Mouse (Mus musculus): ENCODE data around the gene 6030408B16Rik. TPM values are rescaled to one million over a fixed set of nuclear protein-coding genes. Genes with fewer than 3 reads are reported as not detected.
A peak's percentile ranks its signal among the peaks of the same experiment; 100 is the strongest.
"Not testable (repeated sequence)": the region's sequence is repeated elsewhere in the genome, so short reads cannot be mapped to it uniquely, and the experiment has no call there.

6030408B16Rik gene
- polyA plus RNA-seq, 1 experiment from 2014 or later: 4.4 TPM

- Histone ChIP-seq H3K9ac (ENCODE audit: low read depth, low read length) (no peak overlapping the region), H3K4me1 (ENCODE audit: control insufficient read depth, insufficient read depth, low read length) (peaks cover 26% of the 10 kb centered on the region), H3K27me3 (replicated peaks; ENCODE audit: control insufficient read depth, insufficient read depth, low read length) (no peaks in the 10 kb centered on the region), H3K36me3 (ENCODE audit: control insufficient read depth, insufficient read depth, low read length) (no peaks in the 10 kb centered on the region), H3K4me3 (ENCODE audit: low read length) (no peak overlapping the region), H3K27ac (ENCODE audit: low read length) (no peak overlapping the region), H3K4me2 (ENCODE audit: low read depth, low read length) (no peak overlapping the region), H3K9me3 (ENCODE audit: control insufficient read depth, low read length) (no peaks in the 10 kb centered on the region)
- ATAC-seq: no peak
- WGBS: 93% methylated on average over 5 of the region's 5 CpGs
These were observed 30.5 kb downstream of the 6030408B16Rik start for GRCm38 (mm10) chr15:101323511-101323910.

GRCm38 (mm10) chr15:101324409-101324808 lies 31.4 kb downstream of the 6030408B16Rik start:
- not testable (repeated sequence) for H3K27ac ChIP-seq (ENCODE audit: low read length); H3K9me3 ChIP-seq (ENCODE audit: control insufficient read depth, low read length); ATAC-seq; H3K9ac ChIP-seq (ENCODE audit: low read depth, low read length); H3K4me2 ChIP-seq (ENCODE audit: low read depth, low read length); H3K36me3 ChIP-seq (ENCODE audit: control insufficient read depth, insufficient read depth, low read length); H3K27me3 ChIP-seq (replicated peaks; ENCODE audit: control insufficient read depth, insufficient read depth, low read length); H3K4me3 ChIP-seq (ENCODE audit: low read length)
- H3K4me1 ChIP-seq (ENCODE audit: control insufficient read depth, insufficient read depth, low read length): peaks cover 31% of the 10 kb centered on the region

- WGBS: 40% methylated on average over 10 of the region's 10 CpGs
These were observed 33.1 kb downstream of the 6030408B16Rik start for GRCm38 (mm10) chr15:101325991-101326534.

GRCm38 (mm10) chr15:101327282-101327681 lies 34.3 kb downstream of the 6030408B16Rik start:
- H3K27me3 ChIP-seq (replicated peaks; ENCODE audit: control insufficient read depth, insufficient read depth, low read length): no peaks in the 10 kb centered on the region
- no peaks in the 10 kb centered on the region for H3K36me3 ChIP-seq (ENCODE audit: control insufficient read depth, insufficient read depth, low read length)
- H3K27ac ChIP-seq (ENCODE audit: low read length): no peak overlapping the region
- H3K9ac ChIP-seq (ENCODE audit: low read depth, low read length): no peak overlapping the region; the same call in 1 of the 2 replicates
- 3% methylated on average over 6 of the region's 6 CpGs for WGBS
- H3K9me3 ChIP-seq (ENCODE audit: control insufficient read depth, low read length): no peaks in the 10 kb centered on the region
- ATAC-seq: peak; percentile 78
- no peak overlapping the region for H3K4me3 ChIP-seq (ENCODE audit: low read length)
- H3K4me1 ChIP-seq (ENCODE audit: control insufficient read depth, insufficient read depth, low read length): peaks cover 27% of the 10 kb centered on the region
- H3K4me2 ChIP-seq (ENCODE audit: low read depth, low read length): no peak overlapping the region

More at GRCm38 (mm10) chr15:101325991-101326534, 33.1 kb downstream of the 6030408B16Rik start:
- Histone ChIP-seq H3K4me3 (ENCODE audit: low read length) (no peak overlapping the region), H3K4me2 (ENCODE audit: low read depth, low read length) (no peak overlapping the region), H3K27ac (ENCODE audit: low read length) (no peak overlapping the region), H3K36me3 (ENCODE audit: control insufficient read depth, insufficient read depth, low read length) (no peaks in the 10 kb centered on the region), H3K4me1 (ENCODE audit: control insufficient read depth, insufficient read depth, low read length) (peaks cover 27% of the 10 kb centered on the region), H3K9me3 (ENCODE audit: control insufficient read depth, low read length) (no peaks in the 10 kb centered on the region), H3K27me3 (replicated peaks; ENCODE audit: control insufficient read depth, insufficient read depth, low read length) (no peaks in the 10 kb centered on the region), H3K9ac (ENCODE audit: low read depth, low read length) (no peak overlapping the region)
- ATAC-seq: no peak

- no peak for ATAC-seq
- Histone ChIP-seq H3K27ac (ENCODE audit: low read length) (no peak overlapping the region), H3K9ac (ENCODE audit: low read depth, low read length) (0 out of 2 replicates have a peak overlapping the region, but pooled peaks have one; percentile 5), H3K36me3 (ENCODE audit: control insufficient read depth, insufficient read depth, low read length) (no peaks in the 10 kb centered on the region), H3K9me3 (ENCODE audit: control insufficient read depth, low read length) (no peaks in the 10 kb centered on the region), H3K4me1 (ENCODE audit: control insufficient read depth, insufficient read depth, low read length) (peaks cover 31% of the 10 kb centered on the region), H3K4me2 (ENCODE audit: low read depth, low read length) (no peak overlapping the region), H3K27me3 (replicated peaks; ENCODE audit: control insufficient read depth, insufficient read depth, low read length) (no peaks in the 10 kb centered on the region), H3K4me3 (ENCODE audit: low read length) (no peak overlapping the region)
- 70% methylated on average over 3 of the region's 3 CpGs for WGBS
These were observed 36.0 kb downstream of the 6030408B16Rik start for GRCm38 (mm10) chr15:101328876-101329563.

GRCm38 (mm10) chr15:101329564-101329892 lies 36.5 kb downstream of the 6030408B16Rik start:
- Histone ChIP-seq H3K4me2 (ENCODE audit: low read depth, low read length) (no peak overlapping the region), H3K4me1 (ENCODE audit: control insufficient read depth, insufficient read depth, low read length) (peaks cover 31% of the 10 kb centered on the region), H3K36me3 (ENCODE audit: control insufficient read depth, insufficient read depth, low read length) (no peaks in the 10 kb centered on the region), H3K4me3 (ENCODE audit: low read length) (no peak overlapping the region), H3K9me3 (ENCODE audit: control insufficient read depth, low read length) (no peaks in the 10 kb centered on the region), H3K27ac (ENCODE audit: low read length) (no peak overlapping the region), H3K9ac (ENCODE audit: low read depth, low read length) (no peak overlapping the region), H3K27me3 (replicated peaks; ENCODE audit: control insufficient read depth, insufficient read depth, low read length) (no peaks in the 10 kb centered on the region)
- ATAC-seq: no peak
- WGBS: 73% methylated on average over 3 of the region's 3 CpGs

GRCm38 (mm10) chr15:101331090-101331489 lies 38.1 kb downstream of the 6030408B16Rik start:
- peaks cover 31% of the 10 kb centered on the region for H3K4me1 ChIP-seq (ENCODE audit: control insufficient read depth, insufficient read depth, low read length)
- no peaks in the 10 kb centered on the region for H3K36me3 ChIP-seq (ENCODE audit: control insufficient read depth, insufficient read depth, low read length)
- H3K4me3 ChIP-seq (ENCODE audit: low read length): no peak overlapping the region
- H3K27ac ChIP-seq (ENCODE audit: low read length): no peak overlapping the region
- no peak overlapping the region for H3K4me2 ChIP-seq (ENCODE audit: low read depth, low read length)
- no peaks in the 10 kb centered on the region for H3K27me3 ChIP-seq (replicated peaks; ENCODE audit: control insufficient read depth, insufficient read depth, low read length)
- peak; percentile 57 for ATAC-seq
- H3K9ac ChIP-seq (ENCODE audit: low read depth, low read length): no peak overlapping the region
- WGBS: 58% methylated on average over 4 of the region's 4 CpGs
- no peaks in the 10 kb centered on the region for H3K9me3 ChIP-seq (ENCODE audit: control insufficient read depth, low read length)

- H3K9ac ChIP-seq (ENCODE audit: low read depth, low read length): no peak overlapping the region
- no peaks in the 10 kb centered on the region for H3K36me3 ChIP-seq (ENCODE audit: control insufficient read depth, insufficient read depth, low read length)
- no peak for ATAC-seq
- H3K4me1 ChIP-seq (ENCODE audit: control insufficient read depth, insufficient read depth, low read length): peaks cover 30% of the 10 kb centered on the region
- no peak overlapping the region for H3K4me3 ChIP-seq (ENCODE audit: low read length)
- H3K4me2 ChIP-seq (ENCODE audit: low read depth, low read length): no peak overlapping the region
- no peak overlapping the region for H3K27ac ChIP-seq (ENCODE audit: low read length)
- no peaks in the 10 kb centered on the region for H3K27me3 ChIP-seq (replicated peaks; ENCODE audit: control insufficient read depth, insufficient read depth, low read length)
- H3K9me3 ChIP-seq (ENCODE audit: control insufficient read depth, low read length): no peaks in the 10 kb centered on the region
- 58% methylated on average over 4 of the region's 4 CpGs for WGBS
These were observed 39.4 kb downstream of the 6030408B16Rik start for GRCm38 (mm10) chr15:101332370-101332769.

GRCm38 (mm10) chr15:101333165-101333564 lies 40.2 kb downstream of the 6030408B16Rik start:
- Histone ChIP-seq H3K9ac (ENCODE audit: low read depth, low read length) (no peak overlapping the region), H3K9me3 (ENCODE audit: control insufficient read depth, low read length) (no peaks in the 10 kb centered on the region), H3K36me3 (ENCODE audit: control insufficient read depth, insufficient read depth, low read length) (no peaks in the 10 kb centered on the region), H3K4me1 (ENCODE audit: control insufficient read depth, insufficient read depth, low read length) (peaks cover 24% of the 10 kb centered on the region), H3K4me2 (ENCODE audit: low read depth, low read length) (no peak overlapping the region), H3K27ac (ENCODE audit: low read length) (no peak overlapping the region), H3K4me3 (ENCODE audit: low read length) (no peak overlapping the region), H3K27me3 (replicated peaks; ENCODE audit: control insufficient read depth, insufficient read depth, low read length) (no peaks in the 10 kb centered on the region)
- 29% methylated on average over 1 of the region's 1 CpGs for WGBS
- ATAC-seq: no peak
